Mouse (Mus musculus): ENCODE data around the gene Slc12a8. TPM values are rescaled to one million over a fixed set of nuclear protein-coding genes. Genes with fewer than 3 reads are reported as not detected.
A peak's percentile ranks its signal among the peaks of the same experiment; 100 is the strongest.

Slc12a8 gene
- polyA plus RNA-seq, 1 experiment from 2014 or later, result 0.53 TPM

DNA sequence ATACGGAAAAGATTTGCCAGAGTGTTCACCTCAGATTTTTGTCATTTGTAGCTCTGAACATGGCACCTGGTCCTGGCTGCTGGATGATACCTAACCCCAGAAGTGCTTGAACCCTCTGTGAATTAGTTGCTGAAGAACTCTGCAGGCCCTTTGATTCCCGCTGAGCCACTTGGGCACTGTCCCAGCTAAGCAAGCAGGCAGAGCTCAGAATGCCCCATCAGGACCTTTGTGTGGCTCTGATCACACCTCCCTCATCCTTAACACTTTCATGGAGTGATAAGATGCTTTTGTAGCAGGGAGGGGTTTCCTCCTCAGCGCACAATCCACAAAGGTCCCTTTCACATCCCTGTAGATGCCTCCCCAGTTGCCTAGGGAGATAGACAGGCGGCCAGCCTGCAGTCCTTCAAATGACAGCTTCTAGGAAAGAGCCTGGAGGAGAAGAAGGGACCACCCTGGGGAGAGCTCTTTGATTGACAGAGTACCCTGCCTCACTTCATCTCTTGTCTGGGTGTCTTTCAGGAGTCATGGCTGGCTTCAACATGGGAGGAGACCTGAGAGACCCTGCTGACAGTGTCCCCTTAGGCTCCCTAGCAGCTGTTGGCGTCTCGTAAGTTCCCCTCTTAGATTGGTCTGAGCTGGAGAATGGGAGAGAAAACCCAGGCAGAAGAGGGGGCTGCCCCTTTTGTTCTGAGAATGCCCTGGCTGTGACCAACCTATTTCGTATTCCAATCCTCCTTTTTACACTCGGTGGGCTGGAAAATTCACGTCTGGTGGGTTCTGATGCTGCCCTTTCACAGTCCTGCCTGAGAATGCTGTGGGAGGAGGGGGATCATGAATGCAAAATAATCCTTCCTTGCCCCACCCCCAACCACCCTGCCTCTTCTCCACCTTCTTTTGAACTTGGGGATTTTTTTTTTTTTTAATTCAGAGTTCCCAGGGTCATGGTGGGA, 88.8 kb downstream of the Slc12a8 start:
- H3K4me3 ChIP-seq, result no peak overlapping the region
- no peak overlapping the region for H3K9ac ChIP-seq
- WGBS, result 15% methylated on average over 9 of the region's 9 CpGs
- no peaks in the 10 kb centered on the region for H3K27me3 ChIP-seq
- no peaks in the 10 kb centered on the region for H3K36me3 ChIP-seq
- H3K9me3 ChIP-seq, result no peaks in the 10 kb centered on the region
- peaks cover 14% of the 10 kb centered on the region for H3K4me1 ChIP-seq (replicated peaks)
- peak; percentile 88 for ATAC-seq (ENCODE audit: low read depth)
- H3K4me2 ChIP-seq, result 0 out of 2 replicates have a peak overlapping the region, but pooled peaks have one; percentile 5
- peak overlapping the region; percentile 72 for H3K27ac ChIP-seq (replicated peaks)

DNA sequence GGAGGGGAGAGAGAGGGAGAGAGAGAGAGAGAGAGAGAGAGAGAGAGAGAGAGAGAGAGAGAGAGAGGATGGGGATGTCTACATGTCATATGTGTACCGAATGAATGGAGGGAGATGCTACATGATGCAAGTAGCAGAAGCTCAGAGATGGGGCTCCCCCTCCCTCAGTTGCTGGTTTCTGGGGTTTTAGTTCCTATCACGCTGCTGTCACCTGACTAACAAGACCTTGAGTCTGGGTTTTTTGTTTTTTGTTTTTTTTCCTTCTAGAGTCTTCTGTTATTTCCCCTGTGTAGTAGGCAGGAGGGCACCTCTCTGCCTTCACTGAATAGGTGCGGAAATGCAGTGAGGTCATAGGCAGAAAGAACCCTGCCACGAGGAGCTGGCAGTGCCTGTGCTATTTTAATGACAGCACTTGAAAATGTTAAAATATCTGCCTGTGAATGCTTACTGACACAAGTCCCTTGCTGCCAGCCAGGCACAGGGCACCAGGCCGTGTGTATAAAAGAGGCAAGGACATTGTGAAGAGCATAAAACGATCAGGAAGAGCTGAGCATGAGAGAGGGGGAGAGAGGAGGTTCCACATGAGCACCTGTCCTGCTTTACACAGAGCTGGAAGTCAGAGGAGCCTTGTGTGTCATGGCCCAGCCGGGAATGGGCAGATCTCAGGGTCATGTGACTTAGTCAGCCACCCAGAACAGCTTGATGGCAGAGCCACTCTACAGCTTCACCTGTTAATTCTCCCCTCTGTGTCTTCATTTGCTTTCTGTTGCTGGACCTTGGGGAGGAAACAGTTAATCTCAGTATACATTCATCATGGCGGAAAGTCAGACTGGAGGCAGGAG, 89.8 kb downstream of the Slc12a8 start:
- Histone ChIP-seq H3K4me1 (replicated peaks) (peaks cover 14% of the 10 kb centered on the region), H3K9me3 (no peaks in the 10 kb centered on the region), H3K27me3 (no peaks in the 10 kb centered on the region), H3K27ac (replicated peaks) (peak overlapping the region; percentile 72), H3K36me3 (no peaks in the 10 kb centered on the region), H3K9ac (no peak overlapping the region), H3K4me2 (no peak overlapping the region), H3K4me3 (no peak overlapping the region)
- whole genome bisulfite sequencing, result 33% methylated on average over 8 of the region's 8 CpGs
- no peak for ATAC-seq (ENCODE audit: low read depth)

DNA sequence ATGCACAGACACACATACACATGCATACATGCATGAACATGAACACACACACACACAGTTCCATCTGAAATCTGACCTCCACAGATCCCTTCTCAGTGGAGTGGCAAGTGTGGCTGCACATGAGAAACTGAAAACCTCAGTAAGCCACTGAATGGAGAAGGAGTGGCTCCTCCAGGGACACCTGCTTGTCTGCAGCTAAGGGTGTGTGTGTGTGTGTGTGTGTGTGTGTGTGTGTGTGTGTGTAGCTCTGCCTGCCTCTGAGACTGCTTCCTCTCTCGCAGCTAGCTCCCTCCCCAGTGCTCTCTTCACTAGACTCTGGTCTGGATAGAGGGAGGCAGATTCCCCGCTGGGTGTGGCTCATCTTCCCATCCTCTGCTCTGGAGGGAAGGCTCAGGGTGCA, 92.4 kb downstream of the Slc12a8 start:
- Histone ChIP-seq H3K9me3 (no peaks in the 10 kb centered on the region), H3K4me2 (no peak overlapping the region), H3K4me3 (no peak overlapping the region), H3K4me1 (replicated peaks) (peaks cover 14% of the 10 kb centered on the region), H3K27me3 (no peaks in the 10 kb centered on the region), H3K9ac (no peak overlapping the region), H3K36me3 (no peaks in the 10 kb centered on the region), H3K27ac (replicated peaks) (no peak overlapping the region)
- 56% methylated on average over 2 of the region's 2 CpGs for whole genome bisulfite sequencing
- ATAC-seq (ENCODE audit: low read depth), result no peak

DNA sequence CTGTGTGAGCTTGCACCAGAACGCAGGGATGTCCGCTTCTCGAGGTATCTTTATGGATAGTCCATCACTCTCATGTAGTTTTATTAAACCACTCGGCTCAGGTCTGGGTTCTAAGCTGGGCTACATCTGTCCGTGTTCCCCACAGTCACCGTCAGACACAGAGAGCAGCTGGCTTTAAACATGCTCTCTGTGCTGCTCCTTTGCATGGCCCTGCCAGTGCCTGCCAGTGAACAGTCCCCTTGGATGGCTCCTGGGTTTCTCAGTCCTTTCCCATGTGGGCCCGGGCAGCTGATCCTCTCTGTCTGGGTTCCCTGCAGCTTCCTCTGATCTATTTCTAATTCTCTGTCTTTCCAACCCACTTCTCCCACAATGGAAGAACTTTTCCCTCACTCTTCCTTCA, 93.3 kb downstream of the Slc12a8 start:
- H3K36me3 ChIP-seq, result no peaks in the 10 kb centered on the region
- no peaks in the 10 kb centered on the region for H3K9me3 ChIP-seq
- no peak for ATAC-seq (ENCODE audit: low read depth)
- WGBS, result 83% methylated on average over 7 of the region's 7 CpGs
- H3K4me2 ChIP-seq, result no peak overlapping the region
- no peak overlapping the region for H3K9ac ChIP-seq
- H3K4me3 ChIP-seq, result no peak overlapping the region
- no peak overlapping the region for H3K27ac ChIP-seq (replicated peaks)
- H3K4me1 ChIP-seq (replicated peaks), result peaks cover 14% of the 10 kb centered on the region
- no peaks in the 10 kb centered on the region for H3K27me3 ChIP-seq

DNA sequence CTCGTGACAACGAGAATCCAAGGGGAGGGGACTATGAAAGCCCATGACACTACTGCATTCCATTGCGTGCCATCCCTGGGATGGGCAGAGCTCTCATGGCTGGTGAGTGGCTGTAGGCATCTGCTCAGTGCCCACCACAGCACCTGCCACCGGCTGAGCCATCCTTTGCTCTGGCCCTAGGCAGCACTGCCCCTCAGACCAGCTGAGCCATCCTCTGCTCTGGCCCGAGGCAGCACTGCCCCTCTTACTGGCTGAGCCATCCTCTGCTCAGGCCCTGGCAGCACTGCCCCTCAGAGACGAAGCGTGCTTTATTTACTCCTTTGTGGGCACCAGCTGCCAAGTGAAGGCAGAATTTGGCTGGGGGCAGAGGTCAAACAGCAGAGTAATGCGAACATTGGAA, 94.2 kb downstream of the Slc12a8 start:
- H3K4me1 ChIP-seq (replicated peaks), result peaks cover 7% of the 10 kb centered on the region; the same call in 1 of the 2 replicates
- 68% methylated on average over 8 of the region's 8 CpGs for WGBS
- H3K36me3 ChIP-seq, result no peaks in the 10 kb centered on the region
- H3K4me2 ChIP-seq, result no peak overlapping the region
- no peak overlapping the region for H3K27ac ChIP-seq (replicated peaks)
- no peak overlapping the region for H3K9ac ChIP-seq
- no peaks in the 10 kb centered on the region for H3K9me3 ChIP-seq
- no peak overlapping the region for H3K4me3 ChIP-seq
- no peak for ATAC-seq (ENCODE audit: low read depth)
- H3K27me3 ChIP-seq, result no peaks in the 10 kb centered on the region

DNA sequence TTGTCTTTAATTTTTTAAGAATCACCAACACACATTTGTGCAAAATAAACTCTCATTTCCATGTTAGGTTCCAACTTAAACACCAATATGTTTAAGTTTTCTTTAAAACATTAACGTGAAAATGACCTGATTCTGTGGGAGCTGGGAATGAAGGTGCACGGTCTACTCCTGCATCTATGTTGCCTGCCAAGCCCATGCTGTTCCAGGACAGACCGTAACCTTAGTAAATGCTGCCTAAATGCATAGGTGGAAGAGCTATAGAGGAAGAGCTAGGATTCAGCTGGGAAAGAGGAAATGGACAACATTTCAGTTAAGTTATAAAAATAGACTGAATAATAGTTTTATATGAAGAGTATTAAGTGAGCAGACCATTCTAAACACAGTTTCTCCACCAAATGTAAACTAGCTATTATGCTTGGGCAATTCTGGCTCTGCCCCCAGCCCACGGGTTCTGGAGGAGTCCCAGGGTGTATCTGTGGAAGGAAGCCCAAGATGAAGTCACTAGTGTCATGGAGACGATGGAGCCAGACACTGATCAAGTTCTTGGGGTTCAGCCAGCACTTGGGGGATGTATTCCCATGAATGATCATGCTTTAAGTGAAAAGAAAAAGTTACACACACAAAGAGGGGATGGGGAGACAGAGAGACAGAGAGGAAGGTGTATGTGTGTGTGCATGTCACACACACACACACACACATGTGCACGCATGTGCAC, 95.1 kb downstream of the Slc12a8 start:
- 0 out of 2 replicates have a peak, but pooled peaks cover under 1% of the 10 kb centered on the region for H3K4me1 ChIP-seq (replicated peaks)
- ATAC-seq (ENCODE audit: low read depth), result no peak
- WGBS, result 87% methylated on average over 6 of the region's 6 CpGs
- H3K4me2 ChIP-seq, result no peak overlapping the region
- H3K4me3 ChIP-seq, result no peak overlapping the region
- no peaks in the 10 kb centered on the region for H3K36me3 ChIP-seq
- no peaks in the 10 kb centered on the region for H3K27me3 ChIP-seq
- no peak overlapping the region for H3K27ac ChIP-seq (replicated peaks)
- H3K9ac ChIP-seq, result no peak overlapping the region
- no peaks in the 10 kb centered on the region for H3K9me3 ChIP-seq

DNA sequence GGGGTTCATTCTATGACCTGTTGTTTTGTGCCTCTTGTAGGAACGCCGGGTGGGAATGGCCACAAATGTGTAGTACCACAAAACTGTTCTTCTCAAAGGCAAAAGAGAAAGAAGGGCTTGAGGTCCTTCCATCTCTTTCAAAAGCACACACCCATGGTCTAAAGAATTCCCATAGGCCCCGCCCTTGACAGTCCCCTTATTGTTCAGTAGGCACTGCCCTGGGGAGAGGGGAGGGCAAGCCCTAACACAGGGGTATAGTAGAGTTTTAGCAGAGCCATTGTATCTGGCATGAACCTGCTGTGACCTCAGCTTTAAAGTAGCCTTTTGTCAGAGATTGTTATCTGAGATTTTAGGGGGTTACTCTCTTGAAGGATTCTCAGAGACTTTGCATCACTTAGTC, 98.9 kb downstream of the Slc12a8 start:
- Histone ChIP-seq H3K4me1 (replicated peaks) (no peaks in the 10 kb centered on the region), H3K9ac (no peak overlapping the region)
- 33% methylated on average over 3 of the region's 3 CpGs for WGBS

DNA sequence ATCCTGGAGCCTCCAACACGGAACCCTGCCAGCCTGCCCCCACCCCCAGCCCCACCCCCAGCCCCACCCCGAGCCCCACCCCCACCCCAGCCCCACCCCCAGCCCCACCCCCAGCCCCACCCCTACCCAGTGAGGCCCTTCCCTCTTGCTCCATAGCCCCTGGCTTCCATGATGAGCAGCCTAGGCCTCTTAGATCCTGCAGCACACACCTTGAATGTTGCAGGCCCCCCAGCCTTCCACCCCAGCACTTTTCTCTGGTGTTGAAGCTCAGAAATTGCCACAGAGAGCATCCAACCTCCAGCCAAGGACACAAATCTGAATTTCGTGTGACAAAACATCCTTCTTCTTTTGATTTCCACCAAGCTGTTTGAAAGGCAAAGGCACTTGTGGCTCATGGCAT, 104.7 kb downstream of the Slc12a8 start:
- Histone ChIP-seq H3K9ac (no peak overlapping the region), H3K27ac (replicated peaks) (no peak overlapping the region), H3K4me2 (no peak overlapping the region), H3K27me3 (no peaks in the 10 kb centered on the region), H3K4me3 (no peak overlapping the region), H3K9me3 (peaks cover 4% of the 10 kb centered on the region), H3K4me1 (replicated peaks) (no peaks in the 10 kb centered on the region), H3K36me3 (no peaks in the 10 kb centered on the region)
- ATAC-seq (ENCODE audit: low read depth), result no peak
- 50% methylated on average over 3 of the region's 3 CpGs for WGBS

More for the DNA sequence above, 98.9 kb downstream of the Slc12a8 start:
- Histone ChIP-seq H3K36me3 (no peaks in the 10 kb centered on the region), H3K9me3 (peaks cover 4% of the 10 kb centered on the region), H3K4me3 (no peak overlapping the region), H3K27me3 (no peaks in the 10 kb centered on the region), H3K4me2 (no peak overlapping the region), H3K27ac (replicated peaks) (no peak overlapping the region)
- no peak for ATAC-seq (ENCODE audit: low read depth)

DNA sequence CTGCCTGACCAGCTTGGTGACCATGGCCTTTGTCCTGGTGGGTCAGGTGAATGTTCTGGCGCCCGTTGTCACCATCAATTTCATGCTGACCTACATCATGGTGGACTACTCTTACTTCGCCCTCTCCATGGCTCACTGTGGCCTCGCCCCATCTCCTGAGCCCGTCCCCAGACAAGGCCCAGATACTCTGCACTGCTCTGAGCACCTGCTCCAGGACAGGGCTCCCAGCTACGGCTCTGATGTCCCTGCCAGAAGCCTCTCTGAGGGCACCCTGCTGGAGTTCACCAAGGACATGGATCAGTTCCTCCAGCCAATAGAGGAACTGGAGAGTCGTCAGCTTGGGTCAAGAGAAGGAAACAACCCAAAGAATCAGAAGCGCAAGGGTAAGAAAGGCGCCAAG, 107.5 kb downstream of the Slc12a8 start:
- Histone ChIP-seq H3K9ac (no peak overlapping the region), H3K4me2 (no peak overlapping the region), H3K4me3 (no peak overlapping the region), H3K9me3 (peaks cover 3% of the 10 kb centered on the region), H3K36me3 (no peaks in the 10 kb centered on the region), H3K4me1 (replicated peaks) (no peaks in the 10 kb centered on the region), H3K27ac (replicated peaks) (no peak overlapping the region), H3K27me3 (no peaks in the 10 kb centered on the region)
- no peak for ATAC-seq (ENCODE audit: low read depth)
- WGBS, result 93% methylated on average over 9 of the region's 9 CpGs

DNA sequence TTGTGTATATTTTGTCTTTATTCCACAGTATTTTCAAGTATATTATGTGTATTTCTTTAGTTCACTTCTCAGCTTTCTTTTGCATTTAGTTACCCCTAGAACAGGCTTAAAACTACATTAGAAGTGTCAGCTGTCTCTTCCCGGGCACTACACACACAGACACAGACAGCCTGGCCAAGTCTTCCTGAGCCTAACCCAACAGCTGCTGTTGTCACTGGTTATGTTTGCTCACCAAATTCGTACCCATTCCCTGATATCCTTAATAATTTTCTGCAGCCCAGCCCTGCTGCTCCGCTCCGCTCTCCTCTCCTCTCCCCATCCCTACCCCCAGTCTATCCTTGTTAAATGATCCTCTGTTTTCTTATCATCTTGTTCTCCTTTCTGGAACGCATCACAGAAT, 112.4 kb downstream of the Slc12a8 start:
- Histone ChIP-seq H3K36me3 (no peaks in the 10 kb centered on the region), H3K9ac (no peak overlapping the region), H3K4me2 (no peak overlapping the region), H3K27me3 (no peaks in the 10 kb centered on the region), H3K4me3 (no peak overlapping the region), H3K9me3 (0 out of 2 replicates have a peak, but pooled peaks cover 3% of the 10 kb centered on the region), H3K4me1 (replicated peaks) (no peaks in the 10 kb centered on the region), H3K27ac (replicated peaks) (no peak overlapping the region)
- WGBS, result 91% methylated on average over 5 of the region's 5 CpGs
- no peak for ATAC-seq (ENCODE audit: low read depth)

DNA sequence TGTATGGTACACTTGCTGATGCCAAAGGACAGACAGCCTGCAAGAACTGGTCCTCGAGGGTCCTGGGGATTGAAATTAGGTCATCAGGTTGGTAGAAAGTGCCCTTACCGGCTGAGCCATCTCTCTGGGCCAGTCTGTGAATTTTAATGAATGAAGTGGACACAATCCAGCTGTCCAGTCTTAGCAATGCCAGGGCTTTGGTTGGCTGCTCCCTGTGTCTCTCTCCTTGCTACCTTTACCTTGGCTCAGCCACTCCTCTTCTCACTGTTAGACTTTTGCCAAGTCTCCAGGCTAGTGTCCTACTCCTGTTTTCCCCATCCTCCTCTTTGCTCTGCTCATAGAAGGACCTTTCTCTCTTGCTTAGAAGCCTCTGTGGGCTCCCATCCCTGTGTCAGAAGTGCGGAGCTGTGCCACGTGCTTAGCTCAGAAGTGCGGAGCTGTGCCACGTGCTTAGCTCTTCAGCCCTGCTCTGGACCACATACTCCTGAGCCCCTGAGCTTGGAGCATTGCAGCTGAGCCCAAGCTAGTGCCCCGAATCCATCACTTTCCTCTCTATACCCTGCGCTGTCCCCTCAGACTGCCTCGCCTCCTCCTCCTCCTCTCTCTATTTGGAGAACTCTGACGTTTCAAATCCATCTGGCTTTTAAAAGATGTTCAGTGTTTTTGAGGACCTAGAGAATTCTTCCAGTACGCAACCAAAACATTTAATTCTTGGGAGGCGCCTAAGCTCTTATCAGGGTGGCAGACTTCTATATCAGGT, 118.9 kb downstream of the Slc12a8 start:
- Histone ChIP-seq H3K4me1 (replicated peaks) (no peaks in the 10 kb centered on the region), H3K9ac (no peak overlapping the region), H3K4me2 (no peak overlapping the region), H3K27me3 (no peaks in the 10 kb centered on the region), H3K36me3 (no peaks in the 10 kb centered on the region), H3K9me3 (0 out of 2 replicates have a peak, but pooled peaks cover 3% of the 10 kb centered on the region), H3K4me3 (no peak overlapping the region), H3K27ac (replicated peaks) (no peak overlapping the region)
- 83% methylated on average over 12 of the region's 12 CpGs for WGBS
- ATAC-seq (ENCODE audit: low read depth), result no peak
